Mouse (Mus musculus) MN1 (cell line): ENCODE results near the gene Psap.

ENCODE experiments used
- DNase-seq: peaks from one replicate; pipeline ENCODE4 v3.0.0-alpha.2; 2016; ENCODE audit warnings: low spot score

Gene Psap

DNA sequence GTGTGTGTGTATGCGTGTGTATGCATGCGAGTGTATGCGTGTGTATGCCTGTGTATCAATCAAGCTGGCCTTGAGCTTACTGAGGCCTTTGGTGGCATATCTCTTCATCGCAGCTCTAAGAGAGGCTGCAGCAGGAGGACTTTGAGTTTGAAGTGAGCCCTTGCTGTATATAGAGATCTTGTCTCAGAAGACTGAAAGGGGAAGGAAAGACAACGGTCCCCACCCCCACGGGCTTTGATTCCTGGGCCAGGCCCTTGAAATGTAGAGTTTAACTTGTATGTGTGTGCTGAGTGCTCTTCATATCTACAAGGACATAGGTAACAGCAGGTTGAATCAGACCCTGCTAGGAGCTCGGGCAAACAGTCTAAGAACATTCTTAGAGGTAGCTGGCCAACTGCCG, 11.8 kb downstream of the Psap start:
- no peak for DNase-seq

DNA sequence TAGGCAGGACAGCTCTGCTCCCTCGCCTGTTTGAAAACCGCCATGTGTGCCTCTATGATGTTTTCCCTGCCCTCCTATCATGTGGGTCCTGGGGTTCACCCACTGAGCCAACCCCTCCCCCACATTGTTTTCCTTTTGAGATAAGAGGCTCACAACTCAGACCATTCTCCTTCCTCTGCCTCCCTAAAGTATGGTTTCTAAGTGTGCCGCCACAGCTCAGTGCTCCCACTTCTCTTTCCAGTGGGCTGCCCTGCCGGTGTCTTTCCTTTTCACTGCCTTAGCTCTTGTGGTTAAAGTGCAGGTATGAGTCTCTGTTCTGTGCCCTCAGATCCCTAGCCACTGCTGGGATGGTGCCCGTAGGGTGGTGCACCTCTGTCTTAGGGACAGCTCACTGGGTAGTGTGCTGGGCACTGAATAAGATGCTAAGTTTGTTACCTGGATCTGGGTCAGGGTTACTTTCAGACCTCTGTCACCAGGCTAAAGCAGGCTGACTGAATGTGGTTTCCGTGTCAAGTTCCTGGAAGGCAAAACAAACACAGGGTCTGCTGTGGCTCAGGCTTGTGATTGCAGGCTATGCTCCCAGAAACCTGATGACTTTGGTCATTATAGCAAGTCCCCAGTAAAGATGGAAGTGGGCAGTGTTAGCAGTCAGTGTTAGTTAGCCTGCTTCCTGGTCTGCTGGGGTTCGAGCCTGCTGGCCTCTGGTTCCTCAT, 12.8 kb downstream of the Psap start:
- DNase-seq: no peak

DNA sequence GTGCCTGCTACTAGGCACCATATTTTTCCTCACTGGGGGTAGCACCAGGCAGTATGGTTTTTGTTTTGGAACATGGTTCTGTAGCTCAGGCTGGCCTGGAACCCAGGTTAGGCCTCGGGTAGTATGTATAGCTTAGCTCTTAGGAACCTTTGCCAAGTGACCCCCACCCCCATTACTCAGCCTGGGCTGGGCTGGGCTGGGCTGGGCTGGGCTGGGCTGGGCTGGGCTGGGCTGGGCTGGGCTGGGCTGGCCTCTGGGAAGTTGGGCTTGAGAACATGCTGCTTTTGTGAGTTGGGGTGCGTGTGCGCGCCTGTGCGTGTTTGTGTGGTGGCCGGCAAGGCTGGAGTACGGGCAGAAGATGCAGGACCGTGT, 13.3 kb downstream of the Psap start:
- DNase-seq: no peak

DNA sequence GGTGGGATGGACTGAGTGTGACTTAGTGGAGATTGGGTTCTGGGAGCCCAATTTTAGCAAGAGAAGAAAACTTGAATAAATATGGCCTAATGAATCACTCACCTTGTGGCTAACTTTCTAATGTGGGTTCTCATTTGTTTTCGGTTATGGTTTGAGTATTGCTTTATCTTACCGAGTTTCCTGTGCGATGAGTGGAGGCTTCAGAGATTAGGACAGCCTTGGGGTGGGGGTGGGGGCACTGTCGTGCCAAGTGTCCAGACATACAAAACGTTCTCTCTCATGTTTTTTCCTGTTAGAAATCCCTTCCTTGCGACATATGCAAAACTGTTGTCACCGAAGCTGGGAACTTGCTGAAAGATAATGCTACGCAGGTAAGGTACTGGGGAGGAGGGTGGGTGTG, 14.8 kb downstream of the Psap start:
- DNase-seq: no peak

DNA sequence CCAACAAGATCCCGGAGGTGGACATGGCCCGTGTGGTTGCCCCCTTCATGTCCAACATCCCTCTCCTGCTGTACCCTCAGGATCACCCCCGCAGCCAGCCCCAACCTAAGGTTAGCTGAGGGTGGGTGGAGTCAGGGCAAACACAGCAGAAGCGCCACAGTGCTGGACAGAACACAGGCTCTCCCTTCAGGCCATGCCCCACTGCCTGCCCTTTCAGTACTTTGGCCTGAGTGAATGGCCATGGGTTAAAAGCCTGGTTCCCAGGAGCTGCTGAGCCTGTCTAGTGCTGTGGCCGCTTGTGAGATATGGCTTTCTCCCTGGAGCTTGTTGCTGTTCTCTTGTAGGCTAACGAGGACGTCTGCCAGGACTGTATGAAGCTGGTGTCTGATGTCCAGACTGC, 17.2 kb downstream of the Psap start:
- no peak for DNase-seq

DNA sequence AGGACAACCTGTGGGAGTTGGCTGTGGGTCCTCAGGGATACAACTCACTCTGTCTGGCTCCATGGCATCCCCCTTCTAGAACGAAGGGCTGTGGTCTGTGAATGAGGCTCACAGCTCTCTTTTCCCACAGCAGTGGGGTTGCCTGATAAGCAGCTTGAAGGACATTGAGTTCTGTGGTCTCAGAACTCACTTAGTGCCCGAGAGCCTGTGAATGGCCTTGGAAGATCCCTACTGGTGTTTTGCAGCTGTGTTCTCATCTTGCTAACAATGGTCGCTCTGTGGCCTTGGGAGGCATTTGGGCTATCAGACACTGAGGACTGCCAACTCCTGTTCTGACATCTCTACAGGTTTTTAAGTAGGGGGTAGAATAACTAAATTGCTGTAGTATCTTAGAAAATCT, 17.9 kb downstream of the Psap start:
- no peak for DNase-seq

DNA sequence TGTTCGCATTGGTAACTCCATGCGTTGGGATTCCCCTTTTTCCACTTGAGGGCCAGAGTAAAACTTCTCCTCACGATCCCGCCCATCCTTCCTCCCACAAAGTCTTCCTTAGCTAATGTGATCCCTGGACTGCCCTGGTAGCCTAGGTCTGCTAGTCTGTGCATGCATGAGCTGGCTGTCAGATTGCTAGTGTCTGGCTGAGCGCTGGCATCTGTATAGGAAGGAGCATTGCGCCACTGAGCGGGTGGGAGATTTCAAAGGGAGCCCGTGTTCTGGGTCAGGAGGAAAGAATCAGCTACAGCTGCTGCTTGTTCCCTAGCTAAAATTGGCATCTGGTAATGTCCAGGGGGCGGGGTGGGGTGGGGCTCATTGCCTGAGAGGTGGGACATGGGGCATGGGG, 18.6 kb downstream of the Psap start:
- no peak for DNase-seq

DNA sequence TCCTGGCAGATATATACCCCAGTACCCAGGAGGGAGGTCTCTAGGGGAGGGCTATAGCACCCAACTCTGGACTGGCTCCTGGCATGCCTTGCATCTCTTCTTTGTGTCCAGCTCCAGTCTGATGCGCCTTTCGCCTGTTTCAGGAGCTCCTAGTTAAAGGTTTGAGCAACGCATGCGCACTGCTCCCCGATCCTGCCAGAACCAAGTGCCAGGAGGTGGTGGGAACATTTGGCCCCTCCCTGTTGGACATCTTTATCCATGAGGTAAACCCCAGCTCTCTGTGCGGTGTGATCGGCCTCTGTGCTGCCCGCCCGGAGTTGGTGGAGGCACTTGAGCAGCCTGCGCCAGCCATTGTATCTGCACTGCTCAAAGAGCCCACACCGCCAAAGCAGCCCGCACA, 22.2 kb downstream of the Psap start:
- no peak for DNase-seq

DNA sequence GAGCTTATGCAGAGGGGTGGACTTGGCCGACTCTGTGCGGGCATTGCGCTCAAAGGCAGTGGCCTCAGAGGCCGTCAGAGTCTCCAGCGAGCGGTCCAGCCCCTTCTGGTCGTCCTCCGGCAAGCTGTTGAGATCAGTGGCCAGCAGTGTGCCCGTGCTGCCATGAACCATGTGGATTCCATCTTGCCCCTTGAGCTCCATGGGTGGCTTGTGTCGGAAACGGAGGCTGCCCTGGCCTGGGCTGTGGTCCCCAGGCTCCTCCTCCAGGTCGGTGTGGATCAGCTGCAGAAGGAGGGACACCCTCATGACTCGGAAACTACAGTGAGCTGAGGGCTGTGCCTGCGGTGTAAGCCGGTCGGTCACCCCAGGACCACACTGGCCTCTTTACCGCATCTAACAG, 26.0 kb downstream of the Psap start:
- DNase-seq: no peak

DNA sequence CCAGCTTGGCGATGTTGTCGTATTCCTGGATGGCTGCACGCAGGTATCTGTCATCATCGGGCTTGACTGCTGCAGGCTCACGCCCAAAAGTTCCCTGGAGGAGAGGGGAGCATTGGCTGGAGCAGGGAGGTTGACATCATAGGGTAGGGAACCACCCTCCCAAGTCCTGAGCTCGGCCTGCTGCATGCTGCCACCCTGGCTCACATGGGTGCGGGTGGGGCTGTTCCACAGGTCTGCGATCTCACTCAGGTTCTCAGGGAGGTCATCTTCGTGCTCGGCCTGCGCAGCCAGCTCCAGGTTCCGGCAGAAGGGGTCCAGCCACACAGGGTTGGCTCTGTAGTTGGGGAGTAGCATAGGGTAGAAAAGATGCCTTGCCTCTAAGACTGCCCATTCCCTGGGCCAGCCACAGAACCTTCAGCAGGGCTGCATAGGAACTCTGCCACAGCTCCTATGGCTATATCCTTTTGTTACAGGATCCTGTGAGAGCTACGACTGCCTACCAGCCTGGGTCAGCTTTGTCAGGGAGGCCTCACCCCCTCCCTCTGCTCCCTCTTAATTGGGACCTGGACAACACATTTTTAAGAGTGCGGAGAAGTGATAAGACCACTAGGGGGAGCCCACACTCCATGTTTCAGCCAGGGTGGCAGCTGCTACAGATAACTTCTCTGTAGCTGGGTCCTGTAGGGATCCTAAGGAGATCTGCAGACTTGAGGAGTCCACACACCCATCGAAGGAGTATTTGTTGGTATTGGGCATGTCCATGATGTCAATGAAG, 27.6 kb downstream of the Psap start:
- DNase-seq: peak; percentile 91

DNA sequence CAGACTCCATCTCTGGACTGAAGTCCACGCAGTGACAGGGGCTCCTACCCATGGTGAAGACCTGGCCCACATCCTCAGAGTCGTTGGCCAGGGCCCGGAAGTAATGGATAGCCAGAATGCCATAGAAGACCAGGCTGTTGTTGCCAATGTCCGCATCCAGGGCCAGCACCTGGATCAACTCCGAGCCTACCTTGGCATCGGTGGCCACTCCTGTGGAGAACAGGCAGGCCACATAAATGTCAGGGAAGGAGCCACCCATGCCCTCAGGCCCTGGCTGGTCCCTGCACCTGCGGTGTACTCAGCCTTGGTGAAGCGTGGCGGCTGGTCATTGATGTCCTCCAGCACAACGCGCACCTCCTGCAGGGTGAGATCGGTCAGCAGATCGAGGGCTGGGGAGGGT, 33.2 kb downstream of the Psap start:
- DNase-seq: no peak

DNA sequence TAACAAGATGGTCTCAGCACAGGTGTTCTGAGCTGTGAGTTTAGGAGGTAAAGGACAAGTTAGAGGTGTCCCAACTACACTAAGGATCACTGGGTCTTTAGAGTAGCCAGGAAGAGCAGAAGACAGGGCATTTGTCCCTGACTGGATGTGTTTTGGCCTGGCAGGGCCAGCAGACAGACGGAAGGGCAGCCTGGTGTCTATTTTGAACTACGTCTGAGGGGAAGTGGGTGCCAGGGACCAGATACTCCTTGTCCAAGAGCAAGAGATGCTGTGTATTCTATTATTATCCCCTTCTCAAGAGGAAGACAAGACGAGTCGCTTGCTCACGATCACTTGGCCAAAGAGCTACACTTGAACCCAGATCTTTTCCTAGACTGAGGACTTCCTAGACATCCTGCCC, 36.2 kb downstream of the Psap start:
- DNase-seq: no peak

DNA sequence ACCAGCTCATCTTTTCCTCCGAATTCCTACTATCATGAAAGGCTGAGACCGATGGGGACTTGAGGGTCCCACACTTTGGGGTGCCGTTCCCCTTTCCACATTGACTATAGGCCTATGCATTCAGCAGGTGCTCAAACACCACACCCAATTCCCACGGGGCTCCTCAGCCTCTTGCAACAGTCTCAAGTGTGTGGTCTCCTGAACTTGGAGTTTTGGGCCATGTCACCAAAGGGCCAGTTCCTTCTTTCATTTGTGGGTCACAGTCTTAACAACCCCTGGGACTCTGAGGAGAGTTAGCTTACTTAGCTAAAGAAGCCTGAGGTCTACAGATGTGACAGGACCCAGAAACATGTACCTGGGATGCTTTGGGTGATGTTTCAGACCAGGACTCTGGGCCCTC, 38.7 kb downstream of the Psap start:
- no peak for DNase-seq

DNA sequence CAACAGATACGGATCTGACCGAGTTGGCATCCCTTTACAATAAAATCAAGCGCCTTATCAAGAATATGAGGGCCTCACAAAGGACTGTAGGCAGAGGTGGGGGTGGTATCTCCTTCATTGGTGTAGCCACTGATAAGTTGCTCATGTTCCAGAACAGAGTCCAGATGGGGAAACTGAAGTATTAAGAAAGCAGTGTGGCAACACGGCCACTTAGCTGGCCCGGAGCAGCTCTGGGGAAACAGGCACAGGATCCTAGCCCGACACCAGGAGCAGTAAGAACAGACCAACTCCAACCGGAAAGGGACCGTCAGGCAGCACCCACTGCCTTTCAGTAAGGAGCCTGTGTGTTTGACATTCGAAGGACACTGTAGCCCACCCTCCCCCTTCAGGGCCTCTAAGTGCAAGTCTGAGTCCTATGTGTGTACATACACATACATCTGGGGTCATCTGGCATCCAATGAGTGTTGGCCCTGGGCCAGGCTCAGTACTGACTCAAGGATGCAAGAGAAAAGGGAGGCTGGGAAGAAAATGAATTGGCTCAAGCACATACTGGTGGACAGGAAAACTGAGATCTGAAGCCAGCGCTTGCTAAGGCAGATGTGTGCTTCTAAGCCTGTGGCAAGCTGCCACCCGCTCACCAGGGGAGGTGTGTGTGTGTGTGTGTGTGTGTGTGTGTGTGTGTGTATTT, 51.7 kb downstream of the Psap start:
- peak; percentile 38 for DNase-seq

DNA sequence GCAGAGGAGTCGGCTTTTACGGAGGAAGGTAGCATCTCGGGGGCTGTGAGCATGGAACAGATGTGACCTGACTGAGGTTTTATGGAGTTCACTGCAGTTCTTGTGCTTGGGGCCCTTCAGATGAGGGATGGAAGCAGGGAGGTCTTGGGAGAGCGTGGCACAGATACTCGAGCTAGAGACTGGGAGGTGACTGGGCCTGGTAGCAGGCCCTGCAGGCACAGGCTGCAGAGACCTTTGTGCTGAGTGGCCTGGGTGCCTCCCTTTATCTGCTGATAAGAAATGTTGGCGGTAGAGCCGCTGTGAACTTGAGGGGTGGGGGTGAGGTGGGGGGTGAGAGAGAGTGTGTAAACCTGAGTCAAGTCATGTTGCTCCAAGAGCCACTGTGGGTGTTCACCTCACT, 57.2 kb downstream of the Psap start:
- DNase-seq: no peak

DNA sequence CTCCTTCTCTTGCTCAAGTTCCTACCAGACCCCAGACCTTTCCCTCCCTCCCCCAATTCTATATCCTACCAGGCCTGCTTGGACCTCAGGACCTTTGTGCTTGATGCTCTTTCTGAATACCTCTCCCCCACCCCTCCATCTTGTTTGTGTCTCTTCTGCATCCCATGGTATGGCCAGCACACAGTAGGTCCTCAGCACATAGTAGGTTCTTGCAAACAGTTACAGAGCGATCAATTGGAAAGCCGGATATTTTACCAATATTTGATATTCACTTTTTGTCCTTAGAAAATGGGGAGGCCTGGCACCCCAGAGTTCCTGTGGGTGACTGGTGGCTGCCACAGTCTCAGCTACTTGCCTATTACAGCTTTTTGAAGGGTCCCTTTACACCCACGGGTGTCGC, 57.6 kb downstream of the Psap start:
- no peak for DNase-seq

DNA sequence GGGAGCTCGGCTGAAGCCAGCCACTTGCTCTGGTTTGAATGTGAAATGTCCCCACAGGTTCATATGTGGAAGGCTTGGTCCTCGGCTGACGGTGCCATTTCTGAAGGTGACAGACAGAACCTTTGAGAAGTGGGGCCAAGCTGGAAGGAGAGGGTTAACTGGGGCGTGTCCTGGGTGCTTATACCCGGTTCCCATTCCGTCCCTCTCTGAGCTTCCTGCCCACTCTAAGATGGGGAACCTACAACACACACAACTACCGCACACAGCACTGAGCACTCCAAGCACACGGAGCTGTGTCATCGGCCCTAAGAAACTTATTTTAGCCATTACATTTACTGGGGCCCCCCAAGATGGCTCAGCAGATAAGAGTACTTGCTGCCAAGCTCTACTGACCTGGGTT, 64.1 kb downstream of the Psap start:
- DNase-seq: no peak

DNA sequence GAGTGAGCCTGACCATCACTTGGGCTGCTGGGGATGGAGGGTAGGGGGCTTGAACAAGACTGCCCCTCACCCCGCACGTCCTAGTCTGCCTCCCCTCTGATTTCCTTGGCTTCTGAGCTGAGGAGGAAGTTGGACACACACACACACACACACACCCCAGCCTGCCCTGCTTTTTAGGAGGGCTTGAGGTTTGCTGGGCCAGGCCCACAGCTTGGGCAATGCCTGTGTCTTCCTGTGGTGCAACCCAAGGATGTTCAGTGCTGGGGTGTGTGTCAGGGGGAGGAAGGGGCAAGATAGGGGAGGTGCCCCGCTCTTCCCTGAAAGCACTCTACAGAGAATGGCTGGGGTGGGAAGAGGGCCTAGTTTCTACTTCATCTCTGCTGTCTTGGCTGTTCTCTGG, 66.7 kb downstream of the Psap start:
- no peak for DNase-seq

DNA sequence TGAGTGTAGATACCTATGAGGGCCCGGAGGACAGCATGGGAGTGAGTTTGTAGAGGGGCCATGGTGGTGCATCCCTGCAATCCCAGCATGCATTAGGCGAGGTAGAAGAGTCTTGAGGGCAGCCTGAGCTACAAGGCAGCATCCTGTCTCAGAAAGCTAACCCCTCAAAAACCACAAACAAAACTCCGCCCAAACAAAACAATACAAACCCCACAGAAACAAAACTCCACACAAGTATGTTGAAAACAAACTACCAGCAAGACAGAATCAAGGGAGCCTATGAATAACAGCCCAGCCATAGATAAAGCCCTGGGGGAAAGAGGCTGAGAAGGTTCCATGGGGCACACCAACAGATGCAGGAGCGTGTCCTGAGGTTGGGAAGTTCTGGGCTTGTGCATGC, 68.6 kb downstream of the Psap start:
- DNase-seq: no peak

DNA sequence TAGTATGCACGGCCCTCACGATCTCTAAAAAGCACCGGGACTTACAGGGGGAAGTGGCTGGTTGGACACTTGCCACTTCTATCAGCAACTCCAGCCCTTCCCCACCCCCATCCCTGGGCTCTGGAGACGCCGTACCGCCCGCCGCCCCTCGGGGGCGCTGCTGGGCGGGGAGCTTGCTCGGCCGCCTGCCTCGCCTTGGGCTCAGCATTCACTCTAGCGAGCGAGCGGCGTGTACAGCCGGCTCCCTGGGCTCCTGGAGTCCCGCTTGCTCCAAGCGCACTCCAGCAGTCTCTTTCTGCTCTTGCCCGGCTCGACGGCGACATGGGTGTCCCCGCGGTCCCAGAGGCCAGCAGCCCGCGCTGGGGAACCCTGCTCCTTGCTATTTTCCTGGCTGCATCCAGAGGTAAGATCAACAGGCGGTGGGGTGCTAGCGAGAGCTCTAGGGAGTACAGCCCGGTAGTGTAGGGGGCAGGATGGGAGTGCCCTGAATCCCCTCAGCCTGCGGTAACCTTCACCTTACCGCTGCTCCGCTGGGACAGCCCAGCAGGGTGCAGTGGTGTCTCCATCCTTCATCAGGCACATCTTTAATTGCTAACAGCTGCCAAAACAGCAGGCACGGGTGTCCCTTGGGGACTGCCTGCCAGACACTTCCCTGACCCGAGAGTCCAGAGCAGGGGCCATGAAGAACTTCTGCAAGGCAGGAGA, 69.4 kb downstream of the Psap start, which contains the start of gene Vsir:
Gene Vsir (plus strand): TSS at position 151 of the 705 bp plus-strand sequence.
- peak; percentile 75 for DNase-seq

DNA sequence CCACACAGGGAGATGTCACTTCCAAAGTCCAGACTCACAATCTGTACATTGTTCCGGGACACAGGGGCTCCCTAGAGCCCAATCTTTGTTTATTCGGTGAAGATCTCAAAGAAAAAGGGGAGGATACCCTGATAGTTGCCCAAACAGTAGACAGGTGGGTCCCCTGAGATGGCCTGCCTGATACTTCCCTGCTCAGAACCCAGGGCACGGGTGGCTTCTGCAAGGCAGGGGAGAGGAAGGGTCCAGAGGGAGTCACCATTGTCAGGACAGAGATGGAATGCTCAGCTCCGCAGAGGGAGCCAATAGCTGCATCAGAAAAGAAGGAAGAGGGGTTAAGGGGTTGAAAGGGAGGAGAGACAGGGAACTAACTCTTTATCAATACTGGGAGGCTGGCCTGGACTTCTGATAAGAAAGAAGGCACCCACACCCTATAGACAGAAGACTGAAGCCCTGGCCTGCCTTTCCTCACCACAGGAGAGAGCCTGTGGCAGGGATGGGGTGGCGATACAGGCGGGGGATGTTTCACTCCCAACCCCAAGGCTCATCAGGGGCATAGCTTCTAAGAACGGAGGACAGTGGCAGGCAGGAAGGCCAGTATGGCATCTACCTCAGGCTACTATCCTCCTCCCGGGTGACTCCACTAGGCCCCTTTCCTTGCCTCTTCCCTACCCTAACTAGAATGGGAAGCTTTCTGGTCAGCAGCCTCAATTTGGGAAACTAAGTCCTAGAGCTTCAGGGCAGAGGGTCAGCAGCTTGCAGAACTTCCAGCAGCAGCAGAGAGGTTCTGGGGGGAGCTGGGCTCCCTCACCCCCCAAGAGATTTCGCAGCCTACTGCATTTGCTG, 70.6 kb downstream of the Psap start:
- no peak for DNase-seq

DNA sequence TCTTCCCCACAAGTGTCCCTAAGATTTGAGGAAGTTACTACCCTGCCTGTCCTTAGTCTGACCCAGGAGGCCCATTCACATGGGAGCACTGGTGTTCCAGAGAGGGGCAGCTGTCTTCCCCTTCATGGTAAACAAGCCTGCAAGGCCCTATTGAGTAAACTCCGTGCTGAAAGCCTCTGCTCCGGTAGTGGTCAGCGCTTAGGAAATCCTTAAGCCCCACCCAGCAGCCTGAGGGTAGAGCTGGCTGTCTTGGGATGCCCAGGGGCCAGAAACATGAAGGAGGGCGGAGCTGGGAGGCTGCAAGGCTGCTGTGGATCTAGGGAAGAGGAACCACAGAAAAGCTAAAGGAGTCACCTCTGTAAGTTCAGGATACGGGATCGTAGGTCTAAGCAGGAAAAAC, 71.6 kb downstream of the Psap start:
- no peak for DNase-seq
